Mouse (Mus musculus): ENCODE results near the gene Smarca5. TPM values are rescaled to one million over a fixed set of nuclear protein-coding genes. Genes with fewer than 3 reads are reported as not detected.

Gene Smarca5
- total RNA-seq, 2 experiments from 2014 or later = 84.1 to 86.4 TPM

- DNase-seq (ENCODE audit: low spot score in 2 of 2) = no peak
Measured at GRCm38 (mm10) chr8:80669277-80669901, 69.9 kb downstream of the Smarca5 start.

DNA sequence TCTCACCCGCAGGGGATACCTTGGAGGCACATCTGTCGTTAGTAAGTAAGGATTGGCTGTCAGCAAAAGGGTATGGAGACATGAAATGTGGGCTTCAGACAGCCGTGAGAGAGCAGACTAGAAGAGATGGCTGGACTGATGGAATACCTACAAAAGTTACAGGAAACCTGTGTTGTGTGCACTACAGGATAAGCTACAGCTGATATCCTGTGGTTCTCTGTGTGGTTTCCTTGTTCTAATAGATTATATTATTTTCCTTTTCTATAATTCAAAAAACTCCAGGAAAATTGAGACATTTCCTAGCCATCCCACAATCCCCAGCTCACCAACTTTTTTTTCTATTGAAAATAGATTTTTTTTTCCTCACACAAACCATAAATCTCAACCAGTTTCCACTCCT is 75.8 kb downstream of the Smarca5 start:
- DNase-seq (ENCODE audit: low spot score in 2 of 2) = no peak

DNA sequence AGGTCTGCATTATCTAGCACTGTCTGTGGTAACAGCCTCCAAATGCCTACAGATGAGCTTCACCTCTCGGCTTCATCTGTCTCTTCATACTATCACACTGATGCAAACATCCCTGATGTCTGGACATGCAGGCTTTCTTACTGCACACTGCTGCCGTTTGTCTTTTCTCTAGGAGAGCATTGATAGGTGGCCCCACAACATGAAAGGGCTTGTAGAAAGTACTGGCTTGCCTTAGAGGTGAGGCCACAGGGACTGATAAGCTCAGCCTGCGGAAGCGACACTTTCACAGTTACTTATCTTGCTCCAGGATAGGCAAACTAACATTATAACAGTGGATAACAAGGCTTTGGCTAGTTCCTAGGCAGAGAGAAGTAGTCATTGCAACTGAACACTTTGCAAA is 78.2 kb downstream of the Smarca5 start:
- DNase-seq (ENCODE audit: low spot score in 2 of 2) = no peak

- DNase-seq (ENCODE audit: low spot score in 2 of 2) = no peak
Measured at GRCm38 (mm10) chr8:80657639-80658038, 81.7 kb downstream of the Smarca5 start.

Other genes starting within 250 kb of the Smarca5 start
- 10 to 100 TPM; 10.5 to 20.9 TPM for gene Gypa, start 245.7 kb downstream of the Smarca5 start, total RNA-seq (2021)
- under 1 TPM in 1 of 2 experiments, not detected in 1; 0.14 TPM for gene Frem3, start 128.4 kb downstream of the Smarca5 start, total RNA-seq (2021)
- gene Gab1, start 141.0 kb upstream of the Smarca5 start, total RNA-seq (2021) = 10 to 100 TPM; 34.6 TPM

Data from adrenal gland, postnatal 4 days (tissue).